Mouse (Mus musculus): ENCODE measurements around the gene Gm47429. TPM values are rescaled to one million over a fixed set of nuclear protein-coding genes. Genes with fewer than 3 reads are reported as not detected.
"Not testable (repeated sequence)": the region's sequence is repeated elsewhere in the genome, so short reads cannot be mapped to it uniquely, and the experiment has no call there.

Gene Gm47429
- total RNA-seq (2021): not detected
- long read RNA-seq, experiment 1: 0 reads
- long read RNA-seq, experiment 2: 0 reads

DNA sequence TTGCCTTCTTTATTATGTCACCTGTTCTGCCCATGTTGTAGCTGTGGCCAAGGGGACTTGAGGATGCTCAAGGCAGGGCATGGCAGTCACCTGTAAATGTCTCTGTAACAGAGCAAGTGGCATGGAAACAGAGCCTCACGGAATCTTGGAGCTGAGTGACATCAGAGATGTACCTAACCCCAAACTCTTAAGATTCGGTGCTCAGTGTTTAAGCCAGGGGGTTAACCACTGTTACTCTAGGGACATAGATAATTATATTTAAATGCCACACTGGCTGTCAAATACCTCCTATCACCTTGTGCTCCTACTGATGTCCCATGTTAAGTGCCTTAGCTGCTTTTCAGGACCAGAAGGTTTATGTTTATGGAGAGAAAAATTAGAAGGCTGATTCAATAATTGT, at the start of gene Gm47429:
TSS of gene Gm47429 (minus strand) at position 101 of the 400 bp plus-strand sequence.
- TF ChIP-seq CTCF (conservative IDR thresholded peaks at IDR 0.05): no peak

GRCm38 (mm10) chr13:50488510-50488909, 44.8 kb upstream of the Gm47429 start:
- DNase-seq (ENCODE audit: low spot score in 2 of 2); H3K27ac ChIP-seq; H3K4me3 ChIP-seq: not testable (repeated sequence)

More for the DNA sequence above, at the start of gene Gm47429:
- DNase-seq (ENCODE audit: low spot score in 2 of 2): no peak
- Histone ChIP-seq H3K4me3 (no peak within 1 kb of the TSS), H3K27ac (no peak within 1 kb of the TSS)

GRCm38 (mm10) chr13:50467007-50467406, 23.3 kb upstream of the Gm47429 start, which contains the start of gene Nutm2:
Gene Nutm2 (plus strand): TSS chr13:50467307.
- H3K4me3 ChIP-seq: no peak within 1 kb of the TSS
- DNase-seq (ENCODE audit: low spot score in 2 of 2): no peak
- no peak for TF ChIP-seq CTCF (conservative IDR thresholded peaks at IDR 0.05)
- H3K27ac ChIP-seq: no peak within 1 kb of the TSS

GRCm38 (mm10) chr13:50464621-50465562, 21.2 kb upstream of the Gm47429 start:
- Histone ChIP-seq H3K4me3 (peak overlapping the region; percentile 13; the same call in 1 of the 2 replicates), H3K27ac (no peak overlapping the region)
- no peak for DNase-seq (ENCODE audit: low spot score in 2 of 2)
- no peak for TF ChIP-seq CTCF (conservative IDR thresholded peaks at IDR 0.05)

DNA sequence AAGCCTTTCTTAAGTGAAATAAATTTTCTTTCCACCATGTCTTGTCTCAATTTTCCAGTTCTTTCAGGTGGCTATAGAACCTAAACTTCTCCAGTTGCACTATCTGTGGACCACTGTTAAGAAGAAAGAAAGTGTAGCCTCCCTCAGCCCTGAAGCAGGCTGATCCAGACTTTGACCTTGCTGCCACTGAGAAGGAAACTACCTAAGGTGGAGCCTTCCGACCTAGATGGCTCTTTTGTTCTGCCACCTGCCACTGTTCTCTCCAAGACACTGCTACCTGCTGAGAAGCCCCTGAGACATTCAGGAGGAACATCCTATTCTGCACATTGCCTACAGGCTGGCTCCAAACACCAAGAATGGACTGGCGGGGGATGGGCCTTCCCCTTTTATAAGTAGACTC, 16.7 kb upstream of the Gm47429 start:
- H3K27ac ChIP-seq; DNase-seq (ENCODE audit: low spot score in 2 of 2); H3K4me3 ChIP-seq: not testable (repeated sequence)

GRCm38 (mm10) chr13:50453426-50453825, 9.7 kb upstream of the Gm47429 start:
- no peak for DNase-seq (ENCODE audit: low spot score in 2 of 2)
- Histone ChIP-seq H3K27ac (no peak overlapping the region), H3K4me3 (no peak overlapping the region)
- no peak for TF ChIP-seq CTCF (conservative IDR thresholded peaks at IDR 0.05)

GRCm38 (mm10) chr13:50452266-50452665, 8.6 kb upstream of the Gm47429 start:
- H3K4me3 ChIP-seq; DNase-seq (ENCODE audit: low spot score in 2 of 2); H3K27ac ChIP-seq: not testable (repeated sequence)

DNA sequence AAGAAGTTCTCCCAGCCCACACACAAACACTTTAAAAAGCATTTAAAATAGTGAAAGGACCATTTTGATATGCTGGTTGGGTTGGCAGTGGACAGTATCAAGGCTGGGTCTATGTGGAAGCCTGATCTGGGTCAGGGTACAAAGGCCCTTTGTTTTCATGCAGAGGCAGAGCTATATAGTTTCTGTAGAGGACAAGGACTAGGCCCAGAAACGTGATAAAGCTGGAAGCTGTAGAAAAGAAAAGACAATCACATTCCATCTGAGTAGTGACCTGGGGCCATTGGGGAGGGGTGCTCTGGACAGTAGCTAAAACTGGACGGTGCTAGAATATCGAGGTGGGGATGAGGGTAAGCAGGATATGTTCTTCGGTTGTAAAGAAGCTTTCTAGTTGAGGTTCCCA, 1.5 kb upstream of the Gm47429 start:
- TF ChIP-seq CTCF (conservative IDR thresholded peaks at IDR 0.05): no peak
- no peak for DNase-seq (ENCODE audit: low spot score in 2 of 2)
- no peak overlapping the region for H3K27ac ChIP-seq
- H3K4me3 ChIP-seq: no peak overlapping the region

DNA sequence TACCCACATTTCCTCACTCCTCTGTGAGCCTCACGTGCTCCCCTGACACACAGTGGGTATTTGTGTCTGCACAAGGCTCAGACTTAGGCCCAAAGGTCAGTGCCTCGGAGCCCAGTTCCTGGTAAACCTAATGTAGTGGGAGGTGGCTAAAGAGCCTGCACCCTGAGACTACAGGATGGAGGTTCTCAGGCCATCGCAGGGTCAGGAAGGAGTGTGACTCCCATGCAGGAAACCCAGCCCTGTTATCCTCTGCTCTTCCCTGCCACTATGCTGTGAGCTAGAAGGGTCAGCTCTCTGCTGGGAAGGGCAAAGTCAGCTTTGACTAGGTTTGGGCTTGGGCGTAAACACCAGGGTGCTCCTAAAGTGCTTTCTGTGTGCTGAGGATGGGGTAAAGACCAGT, 17.0 kb downstream of the Gm47429 start:
- Histone ChIP-seq H3K4me3 (no peak overlapping the region), H3K27ac (no peak overlapping the region)
- no peak for DNase-seq (ENCODE audit: low spot score in 2 of 2)
- no peak for TF ChIP-seq CTCF (conservative IDR thresholded peaks at IDR 0.05)

DNA sequence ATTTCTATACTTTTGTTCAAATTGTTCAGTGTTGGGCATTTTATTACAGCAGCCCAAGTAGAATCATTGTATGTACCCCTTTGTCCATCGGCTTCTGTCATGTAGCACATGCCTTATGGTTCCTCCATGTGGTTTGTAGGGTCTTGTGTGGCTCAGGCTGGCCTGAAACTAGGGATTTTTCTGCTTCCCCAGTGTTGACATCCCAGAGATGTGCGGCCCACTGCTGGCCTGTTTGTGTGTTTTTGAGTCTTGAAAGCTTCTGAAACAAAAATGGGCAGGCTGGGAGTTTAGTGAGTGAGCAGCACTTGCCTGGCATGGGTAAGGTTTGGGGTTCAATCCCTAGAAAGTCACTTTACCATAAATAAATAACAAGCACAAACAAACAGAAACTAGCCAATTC, 19.2 kb downstream of the Gm47429 start:
- TF ChIP-seq CTCF (conservative IDR thresholded peaks at IDR 0.05): no peak
- Histone ChIP-seq H3K27ac (no peak overlapping the region), H3K4me3 (no peak overlapping the region)
- no peak for DNase-seq (ENCODE audit: low spot score in 2 of 2)

GRCm38 (mm10) chr13:50423625-50424209, 20.0 kb downstream of the Gm47429 start:
- H3K4me3 ChIP-seq: no peak overlapping the region
- no peak for DNase-seq (ENCODE audit: low spot score in 2 of 2)
- no peak overlapping the region for H3K27ac ChIP-seq
- no peak for TF ChIP-seq CTCF (conservative IDR thresholded peaks at IDR 0.05)

GRCm38 (mm10) chr13:50418421-50418820, 25.3 kb downstream of the Gm47429 start:
- no peak for DNase-seq (ENCODE audit: low spot score in 2 of 2)
- TF ChIP-seq CTCF (conservative IDR thresholded peaks at IDR 0.05): no peak
- Histone ChIP-seq H3K4me3 (peak overlapping the region; percentile 89), H3K27ac (no peak overlapping the region)

- DNase-seq (ENCODE audit: low spot score in 2 of 2): peak; percentile 73 to 74
- TF ChIP-seq CTCF (conservative IDR thresholded peaks at IDR 0.05): no peak
- Histone ChIP-seq H3K27ac (peak within 1 kb of the TSS; percentile 88), H3K4me3 (peak within 1 kb of the TSS; percentile 89)
Measured at GRCm38 (mm10) chr13:50417389-50418183, 26.1 kb downstream of the Gm47429 start, which contains the start of gene Fbxw17. Gene Fbxw17 (plus strand): TSS chr13:50417864.

Other genes starting within 250 kb of the Gm47429 start
- not detected for gene Gm906, start 193.6 kb downstream of the Gm47429 start, total RNA-seq (2021)
- gene Fbxw17, start 26.0 kb downstream of the Gm47429 start, total RNA-seq (2021): 10 to 100 TPM; 19.7 to 19.9 TPM
- gene Nutm2, start 23.4 kb upstream of the Gm47429 start, total RNA-seq (2021): not detected
- gene Gm904, start 199.3 kb upstream of the Gm47429 start, total RNA-seq (2021): not detected

Measured in layer of hippocampus, adult 2 months (tissue).